Mouse (Mus musculus): ENCODE data around the gene Mtor.

Gene Mtor

DNA sequence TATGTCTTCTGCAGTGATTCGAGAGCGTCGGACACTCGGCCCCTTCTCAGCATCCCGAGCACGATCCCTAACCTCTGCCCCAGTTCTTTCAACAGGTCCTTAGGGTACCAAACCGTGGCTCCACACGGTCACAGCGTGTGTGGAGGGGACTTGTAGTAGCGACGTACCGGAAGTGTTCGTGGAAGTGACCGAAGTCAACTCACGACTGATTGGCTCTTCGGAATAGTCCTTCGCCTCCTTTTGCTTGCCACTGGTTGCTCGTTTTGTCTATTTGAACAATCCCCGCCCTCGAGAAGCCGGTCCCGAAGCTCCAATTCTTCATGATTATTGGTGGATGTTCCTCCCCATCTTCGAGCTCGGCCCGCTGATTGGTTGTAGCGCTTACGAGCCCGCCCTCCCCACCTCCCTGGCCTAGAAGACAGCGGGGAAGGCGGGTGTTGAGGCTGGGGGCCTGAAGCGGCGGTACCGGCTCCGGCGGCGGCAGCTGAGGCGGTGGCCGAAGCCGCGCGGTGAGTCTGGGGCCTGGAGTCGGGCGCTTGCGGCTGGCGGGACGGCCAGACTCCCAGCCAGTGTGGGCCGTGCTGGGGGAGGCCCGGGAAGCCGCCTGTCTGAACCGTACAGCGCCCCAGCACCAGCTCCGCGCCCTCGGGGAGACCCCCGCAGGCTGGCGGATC is at the start of gene Mtor:
Gene Mtor, plus strand, starts transcription at position 433 of the 674 bp plus-strand sequence.
- DNase-seq (ENCODE audit: low spot score): peak; percentile 99

DNA sequence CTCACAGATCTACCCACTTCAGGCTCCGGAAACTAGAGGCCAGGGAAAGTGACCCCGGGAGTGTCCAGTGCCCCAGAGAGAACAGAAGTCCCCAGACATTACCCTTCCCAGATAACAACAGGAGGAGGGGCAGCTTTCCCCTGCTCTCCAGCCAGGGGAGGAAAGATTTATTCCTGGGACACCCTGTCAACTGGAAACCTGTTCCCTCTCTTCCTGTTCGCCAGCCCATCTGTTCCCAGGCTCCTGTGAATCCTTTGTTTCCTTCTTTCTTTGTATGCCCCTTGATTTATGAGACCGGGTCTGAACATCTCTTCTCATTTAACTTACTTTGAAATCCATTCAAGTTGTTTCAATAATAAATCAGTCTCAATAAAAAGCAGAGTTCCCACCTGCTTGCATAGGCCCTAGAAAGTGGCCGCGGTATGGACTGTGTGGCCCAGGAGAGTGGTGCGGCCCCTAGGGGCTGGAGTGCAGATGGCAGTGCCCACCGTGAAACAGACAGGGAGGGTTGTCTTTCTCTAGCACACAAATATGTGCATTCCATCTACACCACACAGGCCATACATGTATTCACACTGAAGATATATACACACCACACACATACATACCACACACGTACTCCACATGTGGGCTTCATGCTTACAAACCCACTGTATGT is 48.8 kb upstream of the Mtor start:
- DNase-seq (ENCODE audit: low spot score): no peak

DNA sequence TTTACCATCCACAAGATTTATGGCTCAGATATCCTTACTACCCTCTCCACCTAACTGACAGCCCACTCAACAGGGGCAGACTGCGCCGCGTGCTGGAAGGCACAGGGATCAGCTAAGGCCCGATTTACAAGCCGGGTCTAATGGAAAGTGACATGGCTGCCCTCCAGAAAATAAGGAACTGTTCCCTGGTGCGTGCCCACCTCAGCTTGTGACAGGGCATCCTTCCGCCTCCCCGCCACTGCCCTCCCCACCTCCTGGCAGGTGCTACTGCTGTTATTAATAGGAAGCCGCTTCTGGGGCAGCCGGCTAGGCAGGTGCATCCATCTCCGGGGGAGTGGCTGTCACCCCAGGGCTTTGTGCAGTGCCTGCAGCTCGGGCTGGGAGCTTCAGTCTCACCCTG is 45.0 kb upstream of the Mtor start:
- no peak for DNase-seq (ENCODE audit: low spot score)

DNA sequence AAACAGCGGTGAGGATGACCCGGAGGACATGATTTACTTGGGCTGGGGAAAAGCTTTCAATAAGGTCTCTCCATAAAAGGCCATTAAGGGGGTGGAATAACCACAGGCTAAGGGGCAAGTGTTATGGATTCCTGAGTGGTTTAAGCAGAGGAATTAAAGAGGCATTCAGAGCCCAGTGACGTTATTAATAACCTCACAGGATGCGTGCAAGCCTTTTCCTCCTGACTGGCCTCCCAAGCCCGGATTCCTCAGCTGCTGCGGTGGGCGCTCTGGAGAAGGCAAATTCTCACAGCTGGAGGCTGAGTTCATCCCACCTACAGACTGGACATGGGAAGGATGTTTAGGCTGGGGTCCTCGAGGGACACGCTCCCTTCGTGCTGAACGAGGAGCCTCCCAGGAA is 43.7 kb upstream of the Mtor start:
- no peak for DNase-seq (ENCODE audit: low spot score)

DNA sequence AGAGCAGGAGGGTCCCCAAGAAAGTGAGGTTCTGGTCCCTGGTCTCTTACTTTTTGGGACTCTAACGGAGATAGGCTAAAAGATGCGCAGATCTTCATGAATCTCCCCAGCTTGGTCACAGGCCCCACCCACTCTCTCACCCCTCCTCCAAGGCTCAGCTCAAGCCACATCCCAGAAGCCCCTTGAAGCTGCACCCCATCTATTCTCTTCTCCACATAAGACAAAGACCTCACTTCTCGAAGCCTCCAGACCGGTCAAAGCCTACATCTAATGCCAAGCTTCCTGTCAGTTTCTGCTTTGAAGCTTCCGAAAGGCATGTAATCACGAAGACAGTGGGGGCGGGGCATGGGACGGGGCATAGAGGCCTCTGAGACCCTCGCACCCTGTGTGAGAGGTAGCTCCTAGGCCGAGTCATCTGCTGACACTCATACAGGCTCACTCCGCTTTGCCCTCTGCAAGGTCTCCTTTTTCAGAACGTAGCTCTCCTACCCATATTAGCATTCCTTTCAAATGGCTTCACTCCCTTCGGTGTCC is 43.1 kb upstream of the Mtor start:
- no peak for DNase-seq (ENCODE audit: low spot score)

DNA sequence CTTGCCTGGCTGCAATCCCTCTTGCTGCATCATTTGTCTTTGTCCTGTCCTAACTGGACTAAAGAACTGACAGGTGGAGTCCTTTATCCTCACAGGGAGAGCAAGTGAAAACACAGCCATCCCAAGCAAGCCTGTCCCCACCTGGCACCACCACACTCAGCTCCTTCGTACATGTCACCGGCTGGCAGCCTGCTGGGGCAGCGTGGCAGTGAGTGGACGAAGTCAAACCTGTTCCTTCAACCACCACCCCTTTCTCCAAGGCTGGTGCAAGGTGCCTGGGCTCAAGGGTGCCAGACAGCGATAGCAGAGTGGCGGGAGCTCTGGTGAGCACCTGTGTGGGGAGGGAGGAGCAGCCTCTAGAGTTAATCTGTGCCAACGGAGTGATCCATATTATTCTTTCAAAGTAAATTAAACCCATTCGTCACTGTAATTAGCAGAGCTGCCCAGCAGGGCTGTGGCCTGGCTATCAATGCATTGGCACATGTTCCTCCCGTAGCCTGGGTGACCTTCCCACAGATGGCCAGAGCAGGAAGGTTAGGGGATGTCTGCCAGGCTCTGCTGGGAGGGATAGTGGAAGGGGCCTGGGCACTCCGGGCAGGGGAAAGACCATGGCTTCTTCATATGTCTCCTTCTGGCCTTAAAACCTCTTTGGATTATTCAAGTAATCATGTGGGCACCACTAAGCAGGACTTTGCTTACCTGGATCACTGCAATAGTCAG is 40.0 kb upstream of the Mtor start:
- no peak for DNase-seq (ENCODE audit: low spot score)

DNA sequence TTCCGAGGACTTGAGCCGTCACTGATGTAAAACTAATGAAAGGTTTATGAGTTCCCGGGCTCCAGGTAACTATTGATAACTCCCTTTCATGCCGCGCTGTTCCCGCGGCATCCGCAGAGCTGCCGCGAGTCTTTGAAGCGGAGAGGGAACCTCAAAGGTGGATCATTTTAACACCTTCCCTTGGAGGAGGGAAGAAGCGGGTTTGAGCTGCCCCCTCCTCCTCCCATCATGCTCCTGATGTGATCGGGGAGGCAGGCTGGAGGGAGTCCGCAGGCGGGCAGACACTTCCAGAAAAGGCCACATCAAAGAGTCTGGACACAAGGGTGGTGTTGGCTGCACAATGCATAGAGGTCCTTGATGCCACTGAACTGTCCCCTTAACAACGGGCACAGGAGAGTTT is 32.8 kb upstream of the Mtor start:
- no peak for DNase-seq (ENCODE audit: low spot score)

DNA sequence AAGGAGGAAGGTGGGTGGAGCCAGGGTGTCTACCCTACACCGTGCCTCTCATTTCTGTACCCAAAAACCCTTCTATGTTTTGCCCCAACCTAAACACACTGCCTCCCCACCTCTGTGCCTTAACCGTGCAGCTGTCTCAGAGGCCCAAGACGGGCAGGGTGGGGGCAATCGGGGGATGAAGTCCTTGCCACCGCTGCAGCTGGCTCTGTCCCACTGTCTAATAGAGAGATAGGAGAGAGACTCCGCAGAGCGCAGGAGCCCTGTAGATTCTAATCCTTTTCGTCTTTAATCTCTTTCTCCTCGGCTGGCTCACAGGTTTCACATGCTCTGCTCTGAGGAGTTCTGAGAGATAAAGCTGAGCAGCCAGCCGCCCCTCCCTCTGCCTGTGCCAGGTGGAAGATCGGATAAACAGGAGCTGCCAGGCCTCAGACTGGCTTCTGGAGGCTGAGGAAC is 31.3 kb upstream of the Mtor start:
- DNase-seq (ENCODE audit: low spot score): no peak

DNA sequence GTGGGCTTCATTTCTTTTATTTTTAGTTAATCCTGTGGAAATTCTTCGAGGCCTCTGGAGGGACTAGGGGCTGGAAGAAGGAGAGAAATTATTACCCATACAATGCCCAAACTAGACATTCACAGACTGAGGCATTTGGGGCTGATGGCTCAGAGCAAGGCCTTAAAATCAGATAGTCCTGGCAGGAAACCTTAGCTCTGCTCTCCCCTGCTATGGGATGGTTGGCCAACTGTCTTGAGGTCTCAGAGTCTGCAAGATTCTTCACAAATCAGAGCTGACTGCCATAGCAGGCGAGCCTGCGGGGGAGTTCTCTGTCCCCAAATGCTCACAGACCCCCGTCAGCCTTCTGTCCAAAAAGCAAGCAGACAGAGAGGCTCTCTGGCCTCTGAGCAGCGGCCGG is 30.9 kb upstream of the Mtor start:
- no peak for DNase-seq (ENCODE audit: low spot score)

DNA sequence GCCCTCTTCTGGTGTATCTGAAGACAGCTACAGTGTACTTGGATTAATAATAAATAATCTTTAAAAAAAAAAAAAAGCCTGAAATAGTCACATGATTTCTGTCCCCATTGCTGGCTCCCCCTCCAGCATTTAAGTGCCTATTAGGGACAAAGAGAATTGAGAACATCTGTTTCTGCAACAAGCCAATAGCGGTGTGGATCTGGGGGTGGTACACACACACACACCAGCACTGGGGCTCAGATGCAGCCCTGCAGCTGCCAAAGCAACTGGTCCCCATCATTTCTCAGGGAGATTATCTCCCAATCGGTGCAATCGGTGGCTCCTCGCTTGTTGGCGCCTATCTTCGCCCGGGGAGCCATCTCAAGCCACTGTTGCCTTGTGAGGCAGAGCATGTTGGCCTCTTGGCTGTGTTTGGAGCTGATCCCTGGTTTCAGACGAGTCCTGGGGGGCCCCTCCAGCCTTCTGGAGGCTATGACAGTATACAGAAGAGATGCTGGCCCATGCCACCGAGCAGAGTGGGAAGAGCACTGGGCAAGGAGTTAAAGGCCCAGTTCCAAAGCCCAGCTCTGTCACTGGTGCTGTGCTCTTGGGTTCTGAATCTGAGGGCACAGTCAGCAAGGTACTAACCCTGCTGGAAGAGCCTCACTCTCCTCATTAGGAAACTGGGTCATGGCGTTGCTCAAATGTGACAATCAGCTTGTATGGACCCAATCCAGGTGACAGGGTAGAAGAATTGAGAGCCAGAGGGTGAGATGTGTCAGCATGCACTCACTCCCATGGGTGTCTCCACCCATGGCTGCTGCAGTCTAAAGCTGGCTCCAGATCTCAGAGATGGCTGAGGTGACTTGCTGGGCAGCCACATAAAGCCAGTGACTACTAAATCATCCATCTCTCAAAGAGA is 21.2 kb upstream of the Mtor start:
- no peak for DNase-seq (ENCODE audit: low spot score)

DNA sequence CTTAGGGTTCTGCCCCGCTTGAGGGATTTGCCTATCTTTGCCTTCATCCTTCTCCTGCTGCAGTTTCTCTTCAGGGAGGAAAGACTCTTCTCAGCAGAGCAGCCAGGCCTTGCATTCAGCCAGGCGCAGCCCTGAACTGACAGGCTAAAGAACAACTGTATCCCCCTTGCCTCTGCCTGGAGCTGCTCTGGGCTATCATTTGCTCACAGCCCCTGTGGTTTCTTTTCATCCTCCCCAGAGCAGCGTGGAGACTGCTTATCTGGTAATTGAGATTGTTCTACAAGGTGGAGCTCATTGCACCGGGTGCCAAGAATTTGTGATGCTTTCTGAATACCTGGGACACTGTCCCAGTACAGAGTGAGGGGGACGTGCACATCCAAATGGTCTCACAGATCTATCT is 19.9 kb upstream of the Mtor start:
- DNase-seq (ENCODE audit: low spot score): no peak

DNA sequence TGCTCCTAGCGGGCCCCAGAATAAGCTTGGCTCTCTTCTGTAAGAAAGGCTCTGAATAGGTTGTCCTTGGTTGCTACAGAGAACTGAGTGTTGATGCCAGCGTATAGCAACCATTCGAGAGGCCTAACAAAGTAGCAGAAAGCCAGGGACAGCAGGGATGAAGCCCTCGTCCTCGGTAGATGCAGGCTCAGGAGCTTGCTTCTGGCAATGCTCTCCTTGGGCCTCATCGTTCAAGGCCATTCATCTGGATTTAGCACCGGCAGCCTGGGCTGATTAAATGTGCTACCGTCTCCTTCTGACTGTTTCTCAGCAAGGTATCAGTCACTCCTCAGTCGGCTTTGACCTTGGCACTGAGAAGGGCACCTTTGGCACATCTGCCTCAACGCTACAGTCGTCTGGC is 19.3 kb upstream of the Mtor start:
- DNase-seq (ENCODE audit: low spot score): no peak

DNA sequence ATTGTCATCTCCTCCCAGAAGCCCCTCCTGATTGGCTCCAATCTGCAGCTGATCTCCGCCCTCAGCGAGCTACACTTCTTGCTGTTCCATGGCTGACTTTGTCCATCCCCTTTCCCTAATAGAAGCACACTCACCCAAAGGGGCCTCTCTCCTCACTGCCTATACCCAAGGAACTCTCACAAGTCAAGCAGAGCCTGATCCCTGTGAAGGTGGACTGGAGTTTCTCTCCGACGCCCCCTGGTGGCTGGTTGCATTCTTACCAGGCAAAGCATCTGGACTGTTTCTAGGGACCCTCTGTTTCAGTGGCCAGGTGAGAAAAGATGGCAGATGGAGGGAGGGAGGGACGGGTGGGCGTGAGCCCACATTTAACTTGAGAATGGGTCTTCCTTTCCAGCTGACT is 18.7 kb upstream of the Mtor start:
- peak; percentile 29 for DNase-seq (ENCODE audit: low spot score)

DNA sequence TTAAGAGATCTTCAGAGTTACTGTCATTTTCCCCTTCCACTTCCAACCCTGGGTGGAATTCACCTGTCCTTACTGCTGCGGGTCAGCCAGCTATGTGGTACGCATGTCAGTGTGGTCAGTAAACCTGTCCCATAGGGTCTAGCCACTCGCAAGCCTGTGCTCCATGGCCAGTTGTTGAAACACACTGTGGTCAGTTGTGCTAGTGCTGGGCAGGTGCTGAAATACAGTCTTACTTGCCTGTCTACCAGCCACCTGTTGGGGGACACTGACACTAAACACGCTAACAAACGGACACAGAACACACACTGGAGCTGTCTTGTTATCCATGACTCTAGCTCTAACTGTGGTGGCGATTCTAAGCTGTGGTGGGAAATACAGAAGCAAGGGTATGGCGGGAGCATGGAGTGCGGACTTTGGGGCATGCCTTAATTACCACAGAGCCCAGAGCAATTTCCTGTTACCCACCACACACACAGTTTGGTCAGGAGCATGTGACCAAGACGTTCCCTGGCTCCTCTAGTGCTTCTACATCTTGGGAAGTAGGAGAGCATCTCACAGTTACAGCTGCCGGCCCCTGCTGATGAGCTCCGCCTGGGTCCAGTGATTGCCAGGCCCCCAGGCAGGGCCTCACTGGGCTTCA is 17.4 kb upstream of the Mtor start:
- DNase-seq (ENCODE audit: low spot score): no peak

DNA sequence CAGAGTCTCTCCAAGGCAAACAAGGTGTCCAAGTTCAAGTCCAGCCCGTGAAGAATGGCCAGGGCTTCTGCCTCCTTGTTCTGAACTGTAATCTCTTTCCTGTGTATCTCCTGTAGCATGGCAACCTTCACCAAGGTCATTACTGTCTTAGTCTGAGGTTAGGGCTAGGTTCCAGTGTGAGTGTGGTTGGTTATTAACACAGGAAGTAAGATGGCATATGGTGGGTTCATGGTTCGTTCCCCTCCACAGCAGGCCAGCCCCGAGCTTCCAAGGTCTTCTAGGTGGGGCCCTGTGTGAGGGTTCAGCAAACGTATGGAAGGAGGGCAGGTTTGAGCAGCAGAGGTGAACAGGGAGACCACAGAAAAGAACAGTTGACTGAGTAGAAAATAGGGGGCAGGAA is 15.9 kb upstream of the Mtor start:
- DNase-seq (ENCODE audit: low spot score): no peak

DNA sequence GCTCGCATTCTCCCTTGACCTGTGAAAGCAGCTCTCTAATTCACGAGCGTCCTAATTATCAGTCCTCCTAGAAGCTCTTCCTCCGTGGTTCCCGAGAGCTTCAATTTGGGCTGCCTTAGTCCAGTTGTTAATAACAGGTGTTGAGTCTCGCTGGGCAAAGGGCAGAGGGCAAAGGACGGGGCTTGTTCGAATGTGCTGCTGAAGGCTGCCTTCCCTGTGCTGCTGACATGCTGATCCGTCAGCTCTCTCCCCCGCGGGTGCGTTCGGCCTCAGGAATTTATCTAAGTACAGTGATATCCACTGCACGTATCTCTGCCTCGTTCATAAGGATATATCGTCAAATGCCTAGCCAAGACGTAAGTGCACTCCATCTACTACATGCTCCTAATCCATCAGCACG is 15.1 kb upstream of the Mtor start:
- DNase-seq (ENCODE audit: low spot score): no peak

DNA sequence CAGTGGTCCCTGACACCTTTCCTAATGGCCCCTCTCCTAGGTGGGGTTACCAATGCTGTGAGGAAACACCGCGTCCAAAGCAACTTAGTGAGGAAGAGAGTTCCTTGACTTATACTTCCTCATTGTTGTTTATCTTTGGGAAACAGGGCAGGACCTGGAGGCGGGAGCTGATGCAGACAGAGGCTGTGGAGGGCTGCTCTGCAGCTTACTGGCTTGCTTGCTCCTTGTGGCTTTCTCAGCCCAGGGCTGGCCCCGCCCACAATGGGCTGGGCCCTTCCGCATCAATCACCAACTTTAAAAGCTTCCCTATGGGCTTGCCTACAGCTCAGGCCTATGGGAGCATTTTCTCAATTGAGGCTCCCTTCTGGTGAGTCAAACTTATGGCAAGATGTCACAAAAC is 14.6 kb upstream of the Mtor start:
- no peak for DNase-seq (ENCODE audit: low spot score)

DNA sequence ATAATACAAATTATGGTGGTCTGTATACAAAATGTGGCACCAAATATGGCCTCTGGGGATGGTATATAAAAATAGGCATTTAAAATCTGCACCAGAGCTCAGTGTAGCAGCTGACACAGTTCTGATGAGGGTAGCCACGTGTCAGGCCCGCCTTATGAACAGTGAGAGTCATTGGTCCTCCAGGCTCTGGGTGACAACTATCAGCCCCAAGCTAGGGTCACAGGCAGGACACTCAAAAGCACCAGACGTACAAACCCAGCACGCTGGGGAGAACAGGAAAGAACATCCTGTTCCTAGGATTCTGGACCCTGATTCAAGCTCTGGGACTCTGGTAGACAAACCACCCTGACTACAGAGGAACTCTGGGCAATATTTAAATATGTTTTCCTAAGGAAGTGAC is 13.9 kb upstream of the Mtor start:
- no peak for DNase-seq (ENCODE audit: low spot score)

DNA sequence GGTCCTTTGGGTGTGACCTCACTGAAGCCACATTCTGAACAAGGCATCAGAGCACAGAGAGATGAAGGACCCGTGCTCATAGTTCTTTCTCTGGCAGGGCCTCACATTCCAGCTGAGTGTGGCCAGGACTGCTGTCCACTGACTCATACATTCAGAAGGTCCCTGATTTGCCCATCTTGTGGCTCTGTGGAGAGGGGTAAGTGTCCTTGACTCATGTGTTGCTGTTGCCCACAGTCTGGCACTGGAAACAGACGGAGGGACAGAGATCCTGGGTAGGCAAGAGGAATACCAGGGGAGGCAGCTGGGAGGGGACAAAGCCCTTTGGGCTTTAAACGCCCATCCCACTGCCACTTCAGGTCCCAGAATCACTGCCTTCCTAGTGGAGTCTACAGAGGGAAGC is 13.3 kb upstream of the Mtor start:
- no peak for DNase-seq (ENCODE audit: low spot score)

DNA sequence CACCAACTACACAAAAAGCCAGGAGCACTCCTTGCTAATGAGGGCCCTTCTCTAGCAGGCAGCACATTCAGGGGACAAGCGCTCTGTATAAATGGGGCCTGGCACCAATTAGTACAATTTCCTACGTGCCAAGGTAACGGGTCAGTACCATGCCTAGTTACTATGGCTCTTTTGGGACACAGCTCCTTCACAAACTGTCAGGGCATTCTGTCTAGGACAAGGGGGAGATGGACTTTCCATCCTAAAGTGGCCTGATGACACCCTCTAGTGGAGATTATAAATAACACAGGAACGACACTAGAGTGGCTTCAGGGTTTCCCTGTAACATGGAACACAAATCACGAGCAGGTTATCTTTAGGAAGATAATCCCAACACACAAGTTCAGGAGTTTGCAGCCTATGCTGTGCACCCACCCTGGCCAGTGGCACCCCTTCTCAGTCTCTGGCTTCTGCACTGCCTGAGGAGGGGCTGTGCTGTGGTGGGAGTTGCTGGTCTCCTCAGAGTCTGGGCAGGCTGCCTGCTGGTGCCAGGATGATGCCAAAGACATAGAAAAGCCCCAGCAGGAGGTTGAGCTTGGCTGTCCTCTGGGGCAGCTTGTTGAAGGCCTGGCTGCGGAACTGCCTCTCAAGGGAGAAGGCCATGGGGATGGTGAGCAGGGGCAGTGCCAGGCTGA is 12.6 kb upstream of the Mtor start:
- DNase-seq (ENCODE audit: low spot score): no peak

DNA sequence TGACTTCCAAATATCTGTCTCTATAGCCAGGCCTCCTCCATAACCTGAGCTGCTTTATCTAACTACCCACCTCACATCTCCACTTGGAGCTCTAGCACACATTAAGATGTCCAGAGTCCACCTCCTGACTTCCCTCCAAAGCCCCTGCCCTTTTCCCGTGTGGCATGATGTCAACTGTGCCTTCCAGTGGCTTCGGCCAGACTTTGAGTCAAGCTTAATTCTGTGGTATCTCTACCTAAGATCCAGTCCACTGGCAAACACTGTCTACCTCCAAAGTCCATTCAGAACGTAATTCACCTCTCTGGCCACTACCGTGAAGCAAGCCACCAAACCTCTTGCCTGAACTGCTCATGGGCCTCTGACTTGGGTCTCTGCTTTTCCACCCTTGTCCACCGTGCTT is 6.5 kb upstream of the Mtor start:
- DNase-seq (ENCODE audit: low spot score): no peak

Measured in lung, postnatal 25 days (tissue).